Mouse (Mus musculus) ES-Bruce4 (cell line): ENCODE measurements at regions not wholly inside any gene's neighbourhood (a gene's known extent, or its start where the extent isn't known, plus 50 kb on each side); places are given as distances from the start of the nearest gene placed in this dataset.
"Not testable (repeated sequence)": the region's sequence is repeated elsewhere in the genome, so short reads cannot be mapped to it uniquely, and the experiment has no call there.

ENCODE experiments used
- H3K27ac ChIP-seq: 2 replicates; pipeline ENCODE4 v1.5.1; 2012; ENCODE audit warnings: low read length, inconsistent platforms; ENCODE audit not compliant: insufficient read depth
- H3K27me3 ChIP-seq: 2 replicates; pipeline ENCODE4 v1.6.1; 2012; ENCODE audit warnings: mild to moderate bottlenecking, low read length, inconsistent platforms; ENCODE audit not compliant: control insufficient read depth, poor library complexity, insufficient read depth, severe bottlenecking
- H3K36me3 ChIP-seq: 2 replicates; pipeline ENCODE4 v1.6.1; 2012; ENCODE audit warnings: inconsistent platforms, mild to moderate bottlenecking, low read length, moderate library complexity; ENCODE audit not compliant: control insufficient read depth, poor library complexity, insufficient read depth, severe bottlenecking
- H3K4me1 ChIP-seq: one replicate; pipeline ENCODE4 v1.8.1; 2011; ENCODE audit warnings: low read length; ENCODE audit not compliant: control insufficient read depth, insufficient read depth
- H3K4me3 ChIP-seq: 2 replicates; pipeline ENCODE4 v1.5.1; 2011; ENCODE audit warnings: low read depth, mild to moderate bottlenecking, low read length
- H3K9ac ChIP-seq: 2 replicates; pipeline ENCODE4 v1.6.1; 2012; ENCODE audit warnings: low read depth, mild to moderate bottlenecking, inconsistent platforms; ENCODE audit not compliant: poor library complexity, severe bottlenecking
- H3K9me3 ChIP-seq: replicated peaks from 2 replicates; pipeline ENCODE4 v1.6.1; 2012; ENCODE audit warnings: mild to moderate bottlenecking, low read length, inconsistent platforms; ENCODE audit not compliant: control insufficient read depth, poor library complexity, insufficient read depth, severe bottlenecking

- H3K36me3 ChIP-seq, H3K4me1 ChIP-seq, H3K9me3 ChIP-seq, H3K27ac ChIP-seq, H3K27me3 ChIP-seq, H3K4me3 ChIP-seq, H3K9ac ChIP-seq: not testable (repeated sequence)
These were observed 67.4 kb downstream of the Pdia4 start for GRCm38 (mm10) chr6:47745856-47746255.

- not testable (repeated sequence) for H3K27me3 ChIP-seq, H3K36me3 ChIP-seq, H3K9me3 ChIP-seq, H3K9ac ChIP-seq, H3K4me1 ChIP-seq, H3K4me3 ChIP-seq, H3K27ac ChIP-seq
These were observed 69.4 kb downstream of the Pdia4 start for GRCm38 (mm10) chr6:47743856-47744255.

GRCm38 (mm10) chr6:47740216-47740615 lies 73.0 kb downstream of the Pdia4 start:
- H3K9ac ChIP-seq, H3K36me3 ChIP-seq: not testable (repeated sequence)

DNA sequence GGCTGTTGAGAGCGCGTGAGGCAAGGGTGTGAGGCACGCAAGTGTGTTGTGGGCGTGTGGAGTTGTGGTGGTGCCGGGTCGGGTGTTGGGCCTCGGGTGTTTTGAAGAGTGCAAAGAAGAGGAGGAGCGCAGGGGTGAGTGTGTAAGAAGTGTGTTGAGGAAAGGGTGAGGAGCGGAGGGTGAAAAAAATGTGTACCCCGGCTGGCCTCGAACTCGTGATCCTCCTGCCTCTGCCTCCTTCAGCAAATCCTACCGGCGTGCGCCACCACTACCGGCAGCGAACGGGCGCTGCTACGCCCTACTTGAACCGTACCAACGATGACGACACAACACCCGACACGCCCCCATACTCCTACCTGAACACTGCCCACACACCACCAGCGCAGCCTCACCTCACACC lies 73.5 kb downstream of the Pdia4 start:
- not testable (repeated sequence) for H3K36me3 ChIP-seq

More at GRCm38 (mm10) chr6:47740216-47740615, 73.0 kb downstream of the Pdia4 start:
- H3K9me3 ChIP-seq, H3K27me3 ChIP-seq, H3K27ac ChIP-seq, H3K4me1 ChIP-seq: not testable (repeated sequence)
- peak overlapping the region; percentile 74 for H3K4me3 ChIP-seq

DNA sequence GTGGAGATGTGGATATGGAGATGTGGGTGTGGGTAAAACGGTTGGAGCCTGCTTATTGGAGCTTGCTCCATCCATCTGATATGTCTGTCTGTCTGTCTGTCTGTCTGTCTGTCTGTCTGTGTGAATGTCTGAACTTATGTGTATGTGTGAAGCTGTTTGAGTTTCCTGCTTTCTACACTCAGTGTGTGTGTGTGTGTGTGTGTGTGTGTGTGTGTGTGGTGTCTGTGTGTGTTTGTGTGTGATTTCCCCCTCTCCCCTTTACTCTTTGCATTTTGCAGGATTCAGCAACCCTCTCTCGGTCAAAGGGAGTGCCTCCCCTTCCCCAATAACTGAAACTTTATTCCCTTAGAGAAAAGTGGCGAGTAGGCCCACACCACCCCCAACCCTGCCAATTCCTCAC lies 75.3 kb downstream of the Pdia4 start:
- not testable (repeated sequence) for H3K27ac ChIP-seq, H3K9me3 ChIP-seq

More for the DNA sequence above, 73.5 kb downstream of the Pdia4 start:
- not testable (repeated sequence) for H3K27me3 ChIP-seq, H3K4me3 ChIP-seq, H3K9me3 ChIP-seq, H3K9ac ChIP-seq, H3K27ac ChIP-seq, H3K4me1 ChIP-seq

More for the DNA sequence above, 75.3 kb downstream of the Pdia4 start:
- not testable (repeated sequence) for H3K4me3 ChIP-seq, H3K27me3 ChIP-seq, H3K4me1 ChIP-seq, H3K36me3 ChIP-seq, H3K9ac ChIP-seq
